Mouse (Mus musculus) thymus, postnatal 0 days (tissue): Measurements from ENCODE around the gene Dffa. TPM values are rescaled to one million over a fixed set of nuclear protein-coding genes. Genes with fewer than 3 reads are reported as not detected.
"Not testable (repeated sequence)": the region's sequence is repeated elsewhere in the genome, so short reads cannot be mapped to it uniquely, and the experiment has no call there.

ENCODE experiments used
- DNase-seq: peaks from one replicate; pipeline ENCODE4 v3.0.0-alpha.2; 2015; ENCODE audit warnings: low spot score
- polyA plus RNA-seq: library from polyadenylated mRNA; unstranded; fragments of >200 nt; fragmentation: Nextera tagmentation; extraction: Ambion mirVana; gene quantifications from 2 replicates; pipeline ENCODE4 v1.2.1, GENCODE M21; 2015

Gene Dffa
- polyA plus RNA-seq, 1 experiment from 2014 or later, result 34.6 TPM

DNA sequence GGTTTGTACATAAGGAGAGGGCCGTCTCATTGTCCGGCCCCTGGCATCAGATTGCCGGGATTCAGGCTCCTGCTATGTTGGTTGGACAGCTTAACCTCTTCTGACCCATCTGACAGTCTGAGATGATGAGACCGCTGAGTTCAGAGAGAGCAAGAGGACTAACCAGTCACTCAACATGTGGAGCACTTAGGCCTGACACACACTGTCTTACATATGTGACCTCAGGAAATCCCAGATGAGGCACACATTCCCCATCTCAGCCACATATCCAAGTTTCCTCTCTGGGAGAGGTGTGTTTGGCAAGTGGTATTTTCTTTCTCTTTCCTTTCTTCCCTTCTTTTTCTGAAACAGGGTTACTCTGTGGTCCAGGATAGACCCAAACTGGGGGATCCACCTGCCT lies 41.2 kb downstream of the Dffa start:
- no peak for DNase-seq

- DNase-seq, result no peak
Observed at GRCm38 (mm10) chr4:149147528-149147927, 43.6 kb downstream of the Dffa start.

DNA sequence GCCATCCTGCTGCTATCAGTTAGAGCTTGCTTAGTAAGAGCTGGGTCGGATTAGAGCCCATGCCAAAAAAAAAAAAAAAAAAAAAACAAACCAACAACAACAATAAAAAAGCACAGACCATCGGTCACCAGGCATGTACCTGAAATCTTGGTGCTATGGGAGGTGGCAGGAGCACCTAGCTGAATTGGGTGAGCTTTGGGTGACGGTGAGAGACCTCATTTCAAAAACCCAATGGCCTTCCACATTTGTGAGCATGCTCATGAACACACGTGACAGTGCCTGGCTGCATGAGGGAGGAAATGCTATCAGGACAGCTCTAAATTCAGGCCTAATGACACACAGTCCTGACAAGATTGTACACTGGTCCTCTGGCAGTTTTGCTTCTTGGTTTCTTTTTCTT lies 44.1 kb downstream of the Dffa start:
- no peak for DNase-seq

DNA sequence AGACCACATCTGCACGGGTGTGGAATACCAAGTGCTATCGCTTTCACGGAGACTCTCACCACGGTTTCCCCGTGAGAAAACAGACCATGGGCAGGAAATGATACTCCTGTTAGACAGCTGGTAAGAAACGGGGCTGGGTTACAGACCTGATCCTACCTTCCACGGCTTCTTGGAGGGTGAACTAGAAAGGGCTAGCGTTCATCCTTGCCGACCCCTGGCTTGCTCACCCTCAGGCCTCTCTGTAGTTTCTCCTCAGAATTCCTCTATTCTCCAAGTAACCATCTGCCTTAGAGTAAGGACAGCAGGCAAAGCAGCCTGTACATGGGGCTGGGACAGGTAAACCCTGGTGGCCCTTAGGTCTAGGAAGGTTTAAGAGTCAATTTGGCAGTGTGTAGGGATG lies 45.2 kb downstream of the Dffa start:
- DNase-seq, result no peak

DNA sequence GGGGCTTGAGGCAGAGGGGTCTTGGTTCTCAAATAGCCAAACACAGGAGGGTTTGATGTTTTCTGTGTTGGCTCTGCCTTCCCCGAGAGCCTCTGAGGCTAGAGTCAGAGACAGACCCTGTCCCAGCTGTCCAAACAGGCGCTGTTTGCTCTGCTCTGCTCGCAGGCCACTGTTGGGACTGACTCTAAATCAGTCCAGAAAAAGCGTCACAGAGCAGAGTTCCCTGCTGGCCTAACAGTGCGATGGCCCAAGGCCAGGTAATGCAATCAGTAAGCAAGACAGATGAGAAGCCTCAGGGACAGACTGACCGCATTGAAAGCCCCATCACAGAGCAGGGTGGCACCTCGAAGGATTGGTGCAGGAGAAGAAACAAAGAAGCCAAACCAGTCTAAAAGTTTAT lies 45.7 kb downstream of the Dffa start:
- DNase-seq, result no peak

- DNase-seq, result no peak
Observed at GRCm38 (mm10) chr4:149150256-149150655, 46.3 kb downstream of the Dffa start.

DNA sequence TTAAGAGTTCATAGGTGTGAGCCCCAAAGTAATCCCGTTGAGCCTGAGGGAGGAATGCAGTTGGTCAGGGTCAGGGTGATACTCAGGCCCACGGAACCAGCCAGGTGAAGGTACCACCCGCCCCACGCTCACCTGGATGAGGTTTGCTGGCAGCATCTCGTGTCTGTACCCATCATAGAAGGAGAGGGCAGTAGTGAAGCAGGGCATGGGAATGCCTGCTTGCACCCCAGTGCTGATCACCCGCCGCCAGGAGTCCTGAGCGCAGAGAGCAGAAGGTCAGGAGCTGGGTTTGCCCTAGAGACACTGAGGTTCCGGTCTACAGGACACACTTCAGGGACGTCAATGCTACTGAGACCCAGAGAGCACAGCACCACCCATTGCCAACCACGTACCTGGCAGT lies 46.8 kb downstream of the Dffa start:
- DNase-seq, result no peak

DNA sequence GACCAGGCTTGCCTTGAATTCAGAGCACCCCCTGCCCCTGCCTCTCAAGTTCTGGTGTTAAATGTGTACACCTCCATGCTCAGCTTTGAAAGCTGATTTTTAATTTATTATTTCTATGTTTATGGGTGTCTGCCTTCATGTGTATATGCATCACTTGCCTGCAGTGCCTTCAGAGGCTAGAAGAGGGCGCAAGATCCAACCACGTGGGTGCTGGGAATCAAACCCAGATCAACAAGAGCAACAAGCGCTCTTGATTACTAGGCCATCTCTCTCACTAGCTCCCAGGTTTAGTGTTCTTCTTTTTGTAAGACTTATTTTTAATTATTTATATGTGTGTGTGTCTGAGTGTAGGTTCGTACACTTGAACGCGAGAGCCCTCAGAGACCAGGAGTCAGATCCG lies 50.9 kb downstream of the Dffa start:
- DNase-seq, result no peak

DNA sequence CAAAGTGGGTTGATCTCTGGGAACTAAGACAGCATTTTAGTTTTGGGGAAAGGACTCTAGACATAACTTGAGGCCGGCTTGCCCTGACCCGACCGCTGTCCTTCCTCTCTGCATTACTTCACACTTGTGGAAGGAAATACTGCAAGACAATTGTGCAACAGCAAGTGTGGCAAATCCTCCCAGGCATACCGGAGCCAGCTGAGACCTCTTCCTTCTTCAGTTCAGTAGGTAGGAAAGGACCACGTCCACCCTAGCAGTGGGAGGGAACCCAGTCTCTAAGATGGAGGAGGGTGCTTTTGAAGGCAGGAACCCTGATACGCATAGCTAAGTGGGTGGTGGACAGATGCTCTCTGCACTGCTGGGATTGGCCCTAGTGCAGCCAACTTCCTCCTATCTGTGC lies 51.8 kb downstream of the Dffa start:
- no peak for DNase-seq

DNA sequence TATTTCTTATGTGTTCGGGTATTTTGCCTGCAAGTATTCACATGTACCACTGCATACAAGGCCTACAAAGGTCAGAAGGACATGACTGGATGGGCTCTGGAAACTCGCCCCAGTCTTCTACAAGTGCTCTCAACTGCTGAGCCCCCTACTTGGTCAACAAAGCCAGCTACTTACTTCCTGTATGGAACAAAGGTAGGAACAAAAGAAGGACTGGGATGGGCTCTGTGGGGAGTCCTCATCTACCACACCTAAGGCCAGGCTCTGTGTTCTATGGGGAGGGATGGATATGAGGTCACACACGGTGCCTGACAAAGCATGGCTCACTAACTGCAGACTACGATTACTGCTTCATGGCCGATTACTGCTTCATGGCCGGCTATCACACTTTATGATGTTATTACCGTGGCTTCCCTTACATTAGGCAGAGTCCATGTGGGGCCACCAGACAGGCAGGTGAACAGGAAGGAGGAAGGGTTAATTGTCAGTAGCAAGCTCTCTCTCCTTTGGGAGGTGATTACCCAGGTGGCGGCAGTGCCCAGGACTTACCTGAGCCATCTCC lies 53.5 kb downstream of the Dffa start:
- no peak for DNase-seq

GRCm38 (mm10) chr4:149159203-149159602 lies 55.3 kb downstream of the Dffa start:
- DNase-seq, result no peak

DNA sequence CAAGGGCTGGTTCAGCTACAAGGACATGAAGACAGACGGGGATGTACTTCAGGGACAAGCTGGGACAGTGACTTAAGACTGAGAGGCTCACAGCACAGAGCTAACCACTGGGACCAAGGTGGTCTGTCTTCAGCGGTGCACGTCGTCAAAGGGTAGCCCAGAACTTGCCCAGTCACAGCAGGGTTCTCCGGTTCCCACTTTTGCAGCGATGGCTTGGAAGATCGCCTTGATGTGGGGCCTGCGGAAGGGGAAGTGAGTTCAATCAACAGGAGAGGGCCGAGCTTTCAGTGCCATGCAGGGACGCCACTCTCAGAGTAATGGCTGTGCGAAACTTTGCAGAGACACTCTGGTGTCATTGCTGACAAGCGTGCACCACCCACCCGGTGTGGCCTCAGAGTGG lies 55.9 kb downstream of the Dffa start:
- no peak for DNase-seq

DNA sequence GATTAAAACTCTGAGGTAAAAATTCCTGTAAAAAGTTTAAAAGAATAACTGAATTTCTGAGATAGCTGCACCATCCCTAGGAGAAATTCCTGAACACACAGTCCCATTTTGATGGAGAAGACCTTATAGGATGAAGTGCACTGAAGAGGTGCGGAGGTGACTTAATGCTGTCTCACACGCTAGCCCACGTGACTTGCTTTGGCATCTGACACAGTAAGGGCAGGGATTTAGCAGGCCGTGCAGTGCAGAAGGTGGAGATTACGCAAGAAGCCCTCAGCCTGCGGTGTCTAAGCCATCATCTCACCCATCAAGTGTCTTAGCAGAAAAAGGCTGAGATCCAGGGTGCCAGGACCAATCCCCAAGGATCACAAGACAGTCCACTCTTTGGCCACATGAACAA lies 57.2 kb downstream of the Dffa start:
- no peak for DNase-seq

- DNase-seq, result no peak
Observed at GRCm38 (mm10) chr4:149163196-149163595, 59.2 kb downstream of the Dffa start.

GRCm38 (mm10) chr4:149164150-149164549 lies 60.2 kb downstream of the Dffa start:
- DNase-seq, result no peak

- DNase-seq, result peak; percentile 96
Observed at GRCm38 (mm10) chr4:149166215-149166946, 62.4 kb downstream of the Dffa start, which contains the start of gene Pgd. TSS of gene Pgd (minus strand) at chr4:149166771.

GRCm38 (mm10) chr4:149166957-149167611 lies 63.1 kb downstream of the Dffa start:
- peak; percentile 38 for DNase-seq

GRCm38 (mm10) chr4:149168016-149168415 lies 64.1 kb downstream of the Dffa start:
- no peak for DNase-seq

GRCm38 (mm10) chr4:149169926-149170325 lies 66.0 kb downstream of the Dffa start:
- DNase-seq, result not testable (repeated sequence)
